Mouse (Mus musculus) MEL (cell line): ENCODE measurements around the gene Sntg2. TPM values are rescaled to one million over a fixed set of nuclear protein-coding genes. Genes with fewer than 3 reads are reported as not detected.

Source experiments
- DNase-seq: peaks from one replicate; pipeline ENCODE4 v3.0.0; 2011; ENCODE audit warnings: low read depth, low spot score
- H3K27ac ChIP-seq: 2 replicates; pipeline ENCODE4 v1.5.1; 2012; ENCODE audit warnings: low read depth, mild to moderate bottlenecking, control low read depth, low read length, moderate library complexity; ENCODE audit not compliant: control insufficient read depth
- H3K27me3 ChIP-seq, 2 experiments: fragments of 150-350 bp in 1 of 2; sonication (generic) in 1 of 2; 2 replicates each; pipeline ENCODE4 v1.6.1; 2012; ENCODE audit warnings: low read length in 2 of 2, mild to moderate bottlenecking in 2 of 2, improper control_type of control experiment in 1 of 2, moderate library complexity in 1 of 2; ENCODE audit not compliant: insufficient read depth in 2 of 2, control insufficient read depth in 1 of 2
- H3K36me3 ChIP-seq, 2 experiments: 2 replicates each; pipeline ENCODE4 v1.6.1; 2012 to 2014; ENCODE audit warnings: low read length in 2 of 2, improper control_type of control experiment in 1 of 2, inconsistent platforms in 1 of 2, mild to moderate bottlenecking in 1 of 2; ENCODE audit not compliant: insufficient read depth in 2 of 2, control insufficient read depth in 1 of 2
- H3K4me1 ChIP-seq, 2 experiments: fragments of 150-350 bp in 1 of 2; sonication (generic) in 1 of 2; 2 replicates each; pipeline ENCODE4 v1.6.1; 2012; ENCODE audit warnings: low read length in 2 of 2, improper control_type of control experiment in 1 of 2, mild to moderate bottlenecking in 1 of 2; ENCODE audit not compliant: insufficient read depth in 2 of 2, control insufficient read depth in 1 of 2
- H3K4me3 ChIP-seq, 2 experiments: fragments of 150-350 bp in 1 of 2; sonication (generic) in 1 of 2; 2 replicates each; pipeline ENCODE4 v1.5.1; 2012; ENCODE audit warnings: low read depth in 2 of 2, low read length in 2 of 2, mild to moderate bottlenecking in 2 of 2, moderate library complexity in 2 of 2, control low read depth in 1 of 2, improper control_type of control experiment in 1 of 2; ENCODE audit not compliant: control insufficient read depth in 1 of 2, insufficient read depth in 1 of 2
- H3K79me2 ChIP-seq: 2 replicates; pipeline ENCODE4 v1.6.1; 2012; ENCODE audit warnings: mild to moderate bottlenecking, low read length, moderate library complexity; ENCODE audit not compliant: control insufficient read depth, poor library complexity, insufficient read depth
- H3K9ac ChIP-seq: 2 replicates; pipeline ENCODE4 v1.6.1; 2012; ENCODE audit warnings: low read depth, mild to moderate bottlenecking, control low read depth, low read length, moderate library complexity; ENCODE audit not compliant: control insufficient read depth, poor library complexity, severe bottlenecking
- H3K9me3 ChIP-seq: fragments of 150-350 bp; sonication (generic); replicated peaks from 2 replicates; pipeline ENCODE4 v1.6.1; 2012; ENCODE audit warnings: mild to moderate bottlenecking, low read length, improper control_type of control experiment, moderate library complexity; ENCODE audit not compliant: insufficient read depth
- CHD1 ChIP-seq: IDR thresholded peaks from 2 replicates; pipeline ENCODE4 v1.6.1; 2012; ENCODE audit warnings: low read depth, mild to moderate bottlenecking, inconsistent platforms, low read length, improper control_type of control experiment
- CHD2 ChIP-seq: IDR thresholded peaks from 2 replicates; pipeline ENCODE4 v1.6.1; 2011; ENCODE audit warnings: low read length, improper control_type of control experiment
- CTCF ChIP-seq, 3 experiments: IDR thresholded peaks in 2 of 3; conservative IDR thresholded peaks in 1 of 3; 2 replicates each; pipeline ENCODE4 v1.5.1; 2011 to 2012; ENCODE audit warnings: low read length in 3 of 3, low read depth in 2 of 3, mild to moderate bottlenecking in 2 of 3, improper control_type of control experiment in 1 of 3, inconsistent platforms in 1 of 3, mixed read lengths in 1 of 3, moderate library complexity in 1 of 3; ENCODE audit not compliant: control insufficient read depth in 1 of 3, insufficient read depth in 1 of 3, poor library complexity in 1 of 3, severe bottlenecking in 1 of 3
- EP300 ChIP-seq, 2 experiments: IDR thresholded peaks; 2 replicates each; pipeline ENCODE4 v1.6.1; 2011; ENCODE audit warnings: improper control_type of control experiment in 2 of 2, low read length in 2 of 2, low read depth in 1 of 2, mild to moderate bottlenecking in 1 of 2
- ETS1 ChIP-seq: IDR thresholded peaks from 2 replicates; pipeline ENCODE4 v1.6.1; 2012; ENCODE audit warnings: low read depth, mild to moderate bottlenecking, inconsistent platforms, low read length, improper control_type of control experiment, moderate library complexity
- GATA1 ChIP-seq: IDR thresholded peaks from 2 replicates; pipeline ENCODE4 v1.6.1; 2011; ENCODE audit warnings: low read depth, low read length, improper control_type of control experiment
- HCFC1 ChIP-seq: IDR thresholded peaks from 2 replicates; pipeline ENCODE4 v1.6.1; 2012; ENCODE audit warnings: low read depth, mild to moderate bottlenecking, inconsistent platforms, low read length, improper control_type of control experiment, moderate library complexity
- JUND ChIP-seq: IDR thresholded peaks from 2 replicates; pipeline ENCODE4 v1.6.1; 2011; ENCODE audit warnings: low read depth, mild to moderate bottlenecking, improper control_type of control experiment, low read length
- MAFK ChIP-seq: IDR thresholded peaks from 2 replicates; pipeline ENCODE4 v1.6.1; 2011; ENCODE audit warnings: low read depth, mild to moderate bottlenecking, low read length, improper control_type of control experiment, borderline replicate concordance
- MAX ChIP-seq: IDR thresholded peaks from 2 replicates; pipeline ENCODE4 v1.6.1; 2011; ENCODE audit warnings: low read length, improper control_type of control experiment
- MAZ ChIP-seq: IDR thresholded peaks from 2 replicates; pipeline ENCODE4 v1.6.1; 2012; ENCODE audit warnings: low read depth, mild to moderate bottlenecking, inconsistent platforms, low read length, improper control_type of control experiment
- MEF2A ChIP-seq: IDR thresholded peaks from 2 replicates; pipeline ENCODE4 v1.6.1; 2014; ENCODE audit warnings: low read depth, mild to moderate bottlenecking, inconsistent platforms, low read length, improper control_type of control experiment; ENCODE audit not compliant: poor library complexity, insufficient replicate concordance, severe bottlenecking; ENCODE audit errors: extremely low read depth
- MXI1 ChIP-seq: IDR thresholded peaks from 2 replicates; pipeline ENCODE4 v1.6.1; 2011; ENCODE audit warnings: mild to moderate bottlenecking, low read depth, low read length, improper control_type of control experiment
- MYC ChIP-seq: IDR thresholded peaks from 2 replicates; pipeline ENCODE4 v1.6.1; 2011; ENCODE audit warnings: low read depth, mild to moderate bottlenecking, low read length, improper control_type of control experiment, moderate library complexity
- POLR2AphosphoS2 ChIP-seq: IDR thresholded peaks from 2 replicates; pipeline ENCODE4 v1.6.1; 2011; ENCODE audit warnings: low read length, improper control_type of control experiment
- RAD21 ChIP-seq: IDR thresholded peaks from 2 replicates; pipeline ENCODE4 v1.6.1; 2011; ENCODE audit warnings: mild to moderate bottlenecking, low read depth, low read length, improper control_type of control experiment
- SMC3 ChIP-seq: IDR thresholded peaks from 2 replicates; pipeline ENCODE4 v1.6.1; 2011; ENCODE audit warnings: low read depth, low read length, improper control_type of control experiment
- TAL1 ChIP-seq: IDR thresholded peaks from 2 replicates; pipeline ENCODE4 v1.6.1; 2012; ENCODE audit warnings: mild to moderate bottlenecking, inconsistent platforms, low read length, moderate library complexity, mixed read lengths
- TBP ChIP-seq: IDR thresholded peaks from 2 replicates; pipeline ENCODE4 v1.8.0; 2011; ENCODE audit warnings: low read depth, low read length, improper control_type of control experiment
- UBTF ChIP-seq: IDR thresholded peaks from 2 replicates; pipeline ENCODE4 v1.6.1; 2012; ENCODE audit warnings: low read depth, mild to moderate bottlenecking, inconsistent platforms, low read length, improper control_type of control experiment, moderate library complexity, borderline replicate concordance; ENCODE audit not compliant: insufficient read depth
- USF1 ChIP-seq: IDR thresholded peaks from 2 replicates; pipeline ENCODE4 v1.6.1; 2014; ENCODE audit warnings: low read depth, mild to moderate bottlenecking, inconsistent platforms, low read length, improper control_type of control experiment, moderate library complexity
- ZKSCAN1 ChIP-seq: IDR thresholded peaks from 2 replicates; pipeline ENCODE4 v1.6.1; 2012; ENCODE audit warnings: low read depth, mild to moderate bottlenecking, inconsistent platforms, low read length, improper control_type of control experiment, moderate library complexity
- ZMIZ1 ChIP-seq: IDR thresholded peaks from 2 replicates; pipeline ENCODE4 v1.6.1; 2012; ENCODE audit warnings: low read depth, mild to moderate bottlenecking, inconsistent platforms, low read length, improper control_type of control experiment, moderate library complexity
- ZNF384 ChIP-seq: IDR thresholded peaks from 2 replicates; pipeline ENCODE4 v1.6.1; 2012; ENCODE audit warnings: low read depth, mild to moderate bottlenecking, inconsistent platforms, low read length, improper control_type of control experiment
- polyA plus RNA-seq, 2 experiments: library from polyadenylated mRNA; stranded (reverse) in 1 of 2; unstranded in 1 of 2; fragments of >175 nt in 1 of 2; fragments of >200 nt in 1 of 2; gene quantifications; 2 replicates each; pipeline versions ENCODE4 v1.2.1 to v1.2.4; 2012; ENCODE audit warnings: low replicate concordance in 2 of 2, low read depth in 1 of 2; ENCODE audit not compliant: insufficient read length in 2 of 2, insufficient read depth in 1 of 2, missing spikeins in 1 of 2
- total RNA-seq: library from RNA; depleted of rRNA; stranded (reverse); fragments of 300-350 nt; gene quantifications from 2 replicates; pipeline ENCODE4 v1.2.3, GENCODE M21; 2012

The Sntg2 gene
- total and polyA plus RNA-seq, 3 experiments = not detected

DNA sequence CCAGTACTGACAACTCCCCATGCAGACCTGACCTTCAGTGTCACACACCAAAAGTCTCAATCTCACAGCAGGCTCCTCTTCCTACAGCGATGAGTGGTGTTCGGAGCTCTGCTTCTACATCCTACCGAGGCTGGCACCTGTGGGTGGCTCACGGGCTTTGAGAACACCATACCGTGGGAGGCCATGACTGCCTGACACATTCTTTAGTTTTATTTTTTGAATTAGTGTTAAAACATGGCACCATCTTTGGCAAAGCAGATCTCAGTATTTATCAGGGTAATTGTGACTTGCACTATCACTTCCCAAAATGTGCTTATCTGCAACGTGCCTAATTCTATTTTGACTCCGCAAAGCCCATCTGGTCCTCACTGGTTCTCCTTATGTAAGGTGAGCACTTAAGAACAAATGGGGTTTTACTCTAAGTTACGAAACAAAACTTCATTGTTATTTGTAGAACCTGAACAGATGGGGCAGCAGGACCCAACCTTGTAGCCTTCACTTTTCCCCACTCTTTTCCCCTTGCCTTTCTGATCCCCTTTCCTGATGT is 121.8 kb downstream of the Sntg2 start:
- Histone ChIP-seq H3K9ac (no peak overlapping the region), H3K4me1 (no peaks in the 10 kb centered on the region), H3K36me3 (no peaks in the 10 kb centered on the region), H3K9me3 (no peaks in the 10 kb centered on the region), H3K79me2 (no peaks in the 10 kb centered on the region), H3K27ac (no peak overlapping the region), H3K4me3 (no peak overlapping the region), H3K27me3 (no peaks in the 10 kb centered on the region)
- DNase-seq = no peak
- TF ChIP-seq MAFK (no peak), TAL1 (no peak), EP300 (IDR thresholded peaks at IDR 0.05; ENCODE audit: low read depth in 1 of 2, low read length in 2 of 2) (no peak), MXI1 (no peak), HCFC1 (no peak), MEF2A (no peak), CHD1 (no peak)

DNA sequence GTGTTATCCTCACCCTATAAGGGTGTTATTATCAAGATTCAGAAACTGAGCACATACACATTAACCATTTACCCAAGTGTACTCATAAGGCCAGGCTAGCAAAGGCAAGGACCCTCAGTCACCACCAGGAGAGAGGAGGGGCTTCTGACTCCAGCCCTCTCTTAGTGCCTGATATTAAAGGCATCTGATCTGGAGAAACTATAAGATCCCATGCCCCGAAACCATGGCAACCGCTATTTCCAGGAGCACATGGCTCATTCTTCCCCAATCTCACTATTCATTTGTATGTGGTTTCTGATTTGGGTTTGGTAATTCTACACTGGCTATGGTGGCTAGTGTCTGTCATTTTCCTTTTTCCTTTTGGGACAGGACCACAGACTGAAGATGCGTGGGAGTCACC is 124.1 kb downstream of the Sntg2 start:
- Histone ChIP-seq H3K27ac (no peak overlapping the region), H3K4me1 (no peaks in the 10 kb centered on the region), H3K4me3 (no peak overlapping the region), H3K36me3 (no peaks in the 10 kb centered on the region), H3K27me3 (no peaks in the 10 kb centered on the region; a peak in 1 of 4 replicates), H3K9ac (no peak overlapping the region), H3K9me3 (no peaks in the 10 kb centered on the region), H3K79me2 (no peaks in the 10 kb centered on the region)
- DNase-seq = no peak
- TF ChIP-seq POLR2AphosphoS2 (no peak), GATA1 (no peak), ZMIZ1 (no peak)

DNA sequence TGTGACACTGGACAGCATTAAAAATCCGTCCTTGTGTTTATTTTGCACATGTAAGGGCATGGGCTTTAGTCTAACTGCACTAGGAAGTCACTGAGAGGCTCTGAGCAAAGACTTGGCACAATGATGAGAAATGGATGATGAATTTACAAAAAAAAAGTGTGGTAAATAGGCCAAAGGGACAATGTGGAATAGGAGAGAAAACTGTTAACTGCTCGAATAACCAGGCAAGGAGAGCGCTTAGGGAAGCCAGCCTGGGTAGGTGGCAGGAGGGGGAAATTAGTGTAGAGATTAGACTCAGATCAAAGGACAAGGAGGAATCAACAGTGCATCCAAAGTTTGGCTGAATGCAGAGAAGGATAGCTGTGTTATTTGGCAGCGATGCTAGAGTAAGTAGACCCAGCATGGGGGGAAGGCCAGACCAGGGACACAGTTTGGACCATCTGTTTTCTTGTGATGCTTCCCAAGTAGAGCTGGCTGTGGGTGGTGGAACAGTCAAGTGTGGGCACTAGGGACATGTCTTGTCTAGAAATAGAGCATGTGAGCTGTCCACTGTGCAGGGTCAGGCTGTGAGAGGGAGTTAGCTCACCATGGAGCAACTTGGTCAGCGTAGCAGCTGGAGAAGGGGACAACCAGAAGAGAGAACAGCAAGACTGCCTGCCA is 126.8 kb downstream of the Sntg2 start:
- Histone ChIP-seq H3K27ac (no peak overlapping the region), H3K9ac (no peak overlapping the region), H3K36me3 (no peaks in the 10 kb centered on the region), H3K79me2 (no peaks in the 10 kb centered on the region), H3K9me3 (no peaks in the 10 kb centered on the region), H3K4me3 (no peak overlapping the region), H3K4me1 (no peaks in the 10 kb centered on the region), H3K27me3 (no peaks in the 10 kb centered on the region; a peak in 1 of 4 replicates)
- no peak for DNase-seq
- TF ChIP-seq UBTF (no peak), ZKSCAN1 (no peak), MAX (no peak), MAZ (no peak), TAL1 (no peak), MYC (no peak), SMC3 (no peak), CTCF (IDR thresholded peaks at IDR 0.05 in 2 of 3, conservative IDR thresholded peaks at IDR 0.05 in 1 of 3; ENCODE audit: control insufficient read depth in 1 of 3, insufficient read depth in 1 of 3, low read depth in 2 of 3, low read length in 3 of 3, poor library complexity in 1 of 3, severe bottlenecking in 1 of 3) (no peak), RAD21 (no peak), TBP (no peak), JUND (no peak), ZNF384 (no peak), ETS1 (no peak), CHD2 (no peak), USF1 (no peak), CHD1 (no peak), MXI1 (no peak), ZMIZ1 (no peak)
